Mouse (Mus musculus): ENCODE measurements around the gene Fhit.

The Fhit gene

DNA sequence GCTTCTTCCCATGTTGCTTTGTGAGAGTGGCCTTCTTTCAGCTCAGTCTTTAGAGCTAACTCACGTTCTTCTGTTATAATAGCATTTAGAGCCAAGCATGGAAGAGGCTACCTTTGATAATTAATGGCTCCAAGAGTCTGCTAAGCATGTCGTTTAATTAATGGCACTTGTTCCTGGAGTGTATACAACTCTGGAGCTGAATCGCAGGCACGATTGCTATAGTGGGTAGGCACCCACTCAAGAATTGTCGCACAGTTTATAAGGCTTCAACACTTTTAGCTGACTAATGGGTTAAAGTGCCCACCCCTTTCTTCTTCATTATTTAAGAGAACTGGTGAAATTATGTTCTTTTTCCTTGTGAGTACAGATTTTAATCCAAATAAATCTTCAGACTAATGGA is 1605.5 kb downstream of the Fhit start:
- no peak for DNase-seq

GRCm38 (mm10) chr14:9555807-9556206 is 1606.0 kb downstream of the Fhit start:
- peak; percentile 9 for DNase-seq

- DNase-seq = no peak
Observed at GRCm38 (mm10) chr14:9552149-9552548, 1609.7 kb downstream of the Fhit start.

DNA sequence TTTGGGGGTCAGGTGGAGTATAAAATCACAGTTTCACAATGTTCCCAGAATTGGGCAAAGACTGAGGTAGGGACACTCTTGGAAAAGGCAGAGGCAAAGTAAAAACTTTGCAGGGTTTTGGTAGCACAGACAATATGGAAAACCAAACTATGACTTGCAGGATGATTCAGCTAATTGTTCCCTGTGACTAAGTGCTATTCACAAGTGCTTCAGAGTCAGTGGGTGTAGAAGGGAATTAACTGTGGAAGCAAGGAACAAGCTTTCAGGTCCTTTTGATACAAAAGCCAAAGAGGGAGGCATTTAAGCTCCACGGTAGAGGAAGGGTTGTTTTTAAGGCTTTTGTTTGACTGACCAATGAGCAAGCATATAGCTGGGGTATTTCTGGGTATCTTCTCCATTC is 1613.9 kb downstream of the Fhit start:
- DNase-seq = no peak

DNA sequence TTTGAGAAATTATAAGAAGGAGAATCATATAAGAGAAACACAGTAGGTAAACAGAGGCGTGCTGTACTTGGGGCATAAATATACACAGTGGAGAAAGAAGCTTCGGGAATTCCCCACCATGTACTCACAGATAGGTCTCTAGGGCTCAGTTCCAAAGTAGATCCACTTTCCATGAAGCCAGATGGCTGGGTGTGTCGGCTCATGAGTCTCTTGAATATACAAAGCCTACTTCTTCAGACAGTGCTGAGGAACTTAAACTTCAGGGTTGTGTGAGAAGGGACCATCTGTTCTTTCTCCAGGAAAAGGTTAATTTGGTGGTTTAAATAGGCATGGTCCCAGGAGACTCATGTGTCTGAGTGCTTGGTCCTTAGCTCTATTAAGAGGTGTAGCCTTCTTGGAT is 1617.5 kb downstream of the Fhit start:
- DNase-seq = no peak

GRCm38 (mm10) chr14:9535491-9535890 is 1626.3 kb downstream of the Fhit start:
- no peak for DNase-seq

DNA sequence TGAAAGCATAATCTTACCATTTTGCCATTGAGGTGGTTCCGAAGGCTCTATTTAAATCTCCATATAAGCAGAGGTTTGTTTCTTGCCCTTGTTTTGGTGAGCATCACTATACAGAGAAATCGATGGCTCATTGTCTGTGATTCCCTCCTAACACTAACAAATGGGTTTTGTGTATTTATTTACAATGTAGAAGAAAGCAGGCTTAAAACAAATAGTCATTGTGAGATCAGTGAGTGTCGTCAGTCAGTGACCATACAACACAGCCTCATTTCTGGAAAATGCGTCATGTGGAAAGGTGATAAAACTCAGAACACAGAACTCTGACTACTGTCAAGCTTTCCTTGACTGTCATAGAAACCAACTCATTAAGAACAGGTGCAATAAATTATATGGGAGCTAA is 1632.6 kb downstream of the Fhit start:
- no peak for DNase-seq

DNA sequence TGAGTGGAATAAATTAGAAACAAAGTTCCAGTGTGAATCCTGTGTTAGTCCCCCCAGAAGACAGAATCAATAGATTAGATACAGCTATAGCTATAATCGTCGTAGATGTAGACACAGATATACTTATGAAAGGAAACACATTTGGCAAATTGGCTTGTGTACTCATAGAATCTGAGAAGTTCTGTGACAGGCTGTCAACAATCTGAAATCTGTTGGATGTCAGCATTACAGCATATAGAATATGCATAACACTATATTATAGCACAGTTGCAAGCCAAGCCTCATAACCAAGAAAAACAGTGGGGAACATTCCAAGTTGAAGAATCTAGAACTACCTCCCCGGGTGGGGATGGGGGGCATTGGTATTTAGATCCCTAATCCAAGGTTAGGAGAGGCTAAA is 1635.7 kb downstream of the Fhit start:
- DNase-seq = no peak

GRCm38 (mm10) chr14:9517651-9518050 is 1644.2 kb downstream of the Fhit start:
- no peak for DNase-seq

GRCm38 (mm10) chr14:9509678-9510077 is 1652.2 kb downstream of the Fhit start:
- DNase-seq = no peak

Data from kidney, postnatal 10 days (tissue).